8 mouse cellular contexts compared by ENCODE assay signal in the genomic region with DNA sequence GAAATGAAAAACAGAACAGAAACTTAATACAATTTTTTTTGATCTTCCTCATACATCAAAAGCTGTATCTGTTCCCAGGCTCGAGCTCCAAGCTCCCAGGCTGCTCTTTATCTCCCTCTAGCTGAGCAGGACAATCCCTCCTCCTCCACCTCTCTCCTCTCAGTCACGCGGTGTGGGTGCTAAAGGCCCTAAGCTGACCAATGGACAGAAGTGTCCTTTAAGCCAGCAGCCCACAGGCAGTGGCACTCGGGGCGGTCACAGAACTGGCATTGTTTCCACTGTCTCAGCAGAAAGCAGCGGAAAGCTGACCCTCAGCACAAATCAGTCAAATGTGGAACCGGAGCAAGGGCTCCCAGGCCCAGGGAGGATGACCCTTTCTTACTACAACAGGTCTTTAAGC. TPM values are rescaled to one million over a fixed set of nuclear protein-coding genes. Genes with fewer than 3 reads are reported as not detected.
A peak's percentile ranks its signal among the peaks of the same experiment; 100 is the strongest.
DNase-seq lines count a peak whose midpoint lies in the region.

No protein-coding gene starts in this region.

- peak; percentile 27 for DNase-seq in adrenal gland, postnatal 10 days
- no peak for DNase-seq in adrenal gland, postnatal 4 days (ENCODE audit: low spot score in 2 of 2)
- DNase-seq in ovary, postnatal 36 days (ENCODE audit: low spot score): peak; percentile 10
- DNase-seq in ovary, postnatal 10 days (ENCODE audit: low spot score): no peak
- peak; percentile 57 to 63 for DNase-seq in layer of hippocampus, adult 8-10 months (ENCODE audit: low spot score in 2 of 2)
- peak; percentile 61 for DNase-seq in testis, postnatal 10 days (ENCODE audit: low spot score)
- no peak for DNase-seq in c-Kit-positive CD71-positive TER-119-positive erythroid progenitor cells, embryonic 14.5 days (ENCODE audit: low spot score)
- no peak for DNase-seq in ovary, postnatal 14 days (ENCODE audit: low spot score)

RNA-seq across cellular contexts. Expression of gene Cfap126, which starts 15.5 kb away (rescaled TPM):
- 1 to 10 TPM in 1 of 2 experiments, under 1 TPM in 1; 0.51 to 1.3 TPM for total RNA-seq in adrenal gland, postnatal 10 days (2021)
- total RNA-seq in adrenal gland, postnatal 4 days (2021): 1 to 10 TPM; 2.1 to 2.7 TPM
- total RNA-seq in layer of hippocampus, adult 8-10 months (2022): 1 to 10 TPM in 2 of 4 experiments, under 1 TPM in 2; 0.43 to 3.1 (median 1.3) TPM

RNA-seq across cellular contexts. Expression of gene Sdhc, which starts 21.2 kb away (rescaled TPM):
- total RNA-seq in adrenal gland, postnatal 10 days (2021): 100 to 1,000 TPM; 746 to 845 TPM
- 100 to 1,000 TPM; 359 to 386 TPM for total RNA-seq in adrenal gland, postnatal 4 days (2021)
- total RNA-seq in layer of hippocampus, adult 8-10 months (2022): 100 to 1,000 TPM; 201 to 206 (median 203) TPM

RNA-seq across cellular contexts. Expression of gene Mpz, which starts 21.3 kb away (rescaled TPM):
- total RNA-seq in adrenal gland, postnatal 10 days (2021): 10 to 100 TPM; 10.1 to 20.4 TPM
- 10 to 100 TPM; 23.9 to 53.3 TPM for total RNA-seq in adrenal gland, postnatal 4 days (2021)
- total RNA-seq in layer of hippocampus, adult 8-10 months (2022): not detected

Comparison
In these comparisons a context has a peak if more than half of its experiments do, and no peak if none do; other contexts are left out.
1. DNase-seq: peak in adrenal gland, postnatal 10 days (single experiment), ovary, postnatal 36 days (single experiment), layer of hippocampus, adult 8-10 months (2 of 2) and testis, postnatal 10 days (single experiment); none in adrenal gland, postnatal 4 days (0 of 2), ovary, postnatal 10 days (single experiment), c-Kit-positive CD71-positive TER-119-positive erythroid progenitor cells, embryonic 14.5 days (single experiment) and ovary, postnatal 14 days (single experiment).
2. RNA of gene Mpz, which starts 21.3 kb away (total RNA-seq): 23.9 to 53.3 TPM in adrenal gland, postnatal 4 days and 10.1 to 20.4 TPM in adrenal gland, postnatal 10 days; not detected in layer of hippocampus, adult 8-10 months; every median in the first group is over 10 times any median in the second.